In the genomic region with DNA sequence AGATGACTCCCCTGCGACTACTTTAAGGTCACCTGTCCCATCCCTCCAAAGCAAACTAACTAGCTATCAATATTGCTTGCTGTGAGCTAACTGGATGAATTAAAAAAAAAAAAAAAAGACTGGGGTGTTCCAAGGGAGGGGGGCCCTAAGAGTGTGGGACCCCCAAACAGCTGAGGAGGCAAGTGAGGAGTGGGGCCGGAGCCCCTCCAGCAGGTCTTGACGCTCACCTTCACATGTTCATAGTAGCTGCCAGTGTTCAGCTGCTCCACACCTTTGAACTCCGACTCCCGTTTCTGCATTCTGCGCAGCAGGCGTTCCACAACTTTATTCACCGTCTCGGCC, we compare ENCODE assay signal across 1 mouse cellular context.
A peak's percentile ranks its signal among the peaks of the same experiment; 100 is the strongest.
TF ChIP-seq lines count a peak whose summit lies in the region.

No protein-coding gene starts in this region.

TF ChIP-seq in MEL, 35 proteins besides CTCF, POLR2A, EP300 and RAD21 (continued from another document):
- peak; percentile 12; the same call in 1 of the 2 replicates for TF ChIP-seq NRF1 (IDR thresholded peaks at IDR 0.05; ENCODE audit: insufficient read depth, low read depth, low read length, poor library complexity, severe bottlenecking)
- TF ChIP-seq CHD1 (IDR thresholded peaks at IDR 0.05; ENCODE audit: low read depth, low read length), result peak; percentile 60; the same call in 1 of the 2 replicates
- 0 out of 2 replicates have a peak, but pooled peaks have one; percentile 39 for TF ChIP-seq MYC (IDR thresholded peaks at IDR 0.05; ENCODE audit: low read depth, low read length)
- no peak for TF ChIP-seq POLR2AphosphoS5 (IDR thresholded peaks at IDR 0.05; ENCODE audit: borderline replicate concordance, low read depth, low read length)
- TF ChIP-seq SIN3A (IDR thresholded peaks at IDR 0.05; ENCODE audit: low read length), result peak; percentile 50; the same call in 1 of the 2 replicates
- no peak for TF ChIP-seq MEF2A (IDR thresholded peaks at IDR 0.05; ENCODE audit: extremely low read depth, insufficient replicate concordance, low read depth, low read length, poor library complexity, severe bottlenecking)
- peak; percentile 51 for TF ChIP-seq ZNF384 (IDR thresholded peaks at IDR 0.05; ENCODE audit: low read depth, low read length)
